Mouse (Mus musculus): ENCODE data around the gene Srp54c. TPM values are rescaled to one million over a fixed set of nuclear protein-coding genes. Genes with fewer than 3 reads are reported as not detected.

The Srp54c gene
- 1.9 and 2.6 TPM in 2 replicates for polyA plus RNA-seq (2012)

GRCm38 (mm10) chr12:55229626-55230519 lies at the start of gene Srp54c:
TSS of gene Srp54c (plus strand) at chr12:55230168.

GRCm38 (mm10) chr12:55199306-55199705 lies 30.7 kb upstream of the Srp54c start, which contains the start of gene 1700047I17Rik2:
TSS of gene 1700047I17Rik2 (plus strand) at chr12:55199592.

GRCm38 (mm10) chr12:55299336-55299735 lies 69.4 kb downstream of the Srp54c start, which contains the start of gene 1110008L16Rik:
TSS of gene 1110008L16Rik (plus strand) at chr12:55299577.

GRCm38 (mm10) chr12:55302485-55303441 lies 72.8 kb downstream of the Srp54c start, which contains the start of gene Ppp2r3c:
TSS of gene Ppp2r3c (minus strand) at chr12:55302998.

Other genes with a start within 250 kb of the Srp54c start
- 0.70 and 0.71 TPM in 2 replicates for gene Gm20403, start 243.6 kb upstream of the Srp54c start, polyA plus RNA-seq (2012)
- 30.5 and 32.0 TPM in 2 replicates for gene Baz1a, start 215.8 kb upstream of the Srp54c start, polyA plus RNA-seq (2012)
- gene 2700097O09Rik, start 150.1 kb upstream of the Srp54c start, polyA plus RNA-seq (2012) = 0.37 and 1.0 TPM in 2 replicates
- gene Srp54a, start 149.9 kb upstream of the Srp54c start, polyA plus RNA-seq (2012) = 23.1 and 32.8 TPM in 2 replicates
- gene Fam177a, start 105.7 kb upstream of the Srp54c start, polyA plus RNA-seq (2012) = 6.8 and 10.5 TPM in 2 replicates
- gene Srp54b, start 75.1 kb upstream of the Srp54c start, polyA plus RNA-seq (2012) = 61.9 and 70.2 TPM in 2 replicates
- gene 1700047I17Rik2, start 30.6 kb upstream of the Srp54c start, polyA plus RNA-seq (2012) = not detected in 2 replicates
- 1.6 and 2.1 TPM in 2 replicates for gene 1110008L16Rik, start 69.4 kb downstream of the Srp54c start, polyA plus RNA-seq (2012)
- gene Ppp2r3c, start 72.8 kb downstream of the Srp54c start, polyA plus RNA-seq (2012) = 0.91 and 1.0 TPM in 2 replicates
- gene Psma6, start 154.1 kb downstream of the Srp54c start, polyA plus RNA-seq (2012) = 19.6 and 23.1 TPM in 2 replicates